Mouse (Mus musculus): ENCODE results near the gene Lpcat2.
"Not testable (repeated sequence)": the region's sequence is repeated elsewhere in the genome, so short reads cannot be mapped to it uniquely, and the experiment has no call there.

Lpcat2 gene

DNA sequence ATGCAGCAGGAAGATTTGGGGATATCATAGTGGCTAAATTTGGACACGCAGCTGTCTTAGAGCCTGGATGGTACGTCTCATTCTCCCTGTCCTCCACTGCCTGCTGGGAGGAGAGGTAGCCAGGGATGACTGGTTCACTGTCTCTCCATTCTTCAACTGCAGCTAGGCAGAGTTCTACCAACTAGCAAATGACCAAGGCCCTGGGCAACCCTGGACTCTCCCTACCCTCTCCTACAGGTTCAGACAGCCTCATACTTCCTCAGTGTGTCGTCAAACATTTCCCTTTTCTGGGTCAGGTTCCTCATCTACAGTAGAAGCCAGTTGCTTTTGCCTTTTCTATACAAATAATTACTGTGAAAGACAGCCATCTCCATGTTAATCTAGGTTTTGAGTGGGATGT, 466 bp upstream of the Lpcat2 start:
- DNase-seq: no peak

DNA sequence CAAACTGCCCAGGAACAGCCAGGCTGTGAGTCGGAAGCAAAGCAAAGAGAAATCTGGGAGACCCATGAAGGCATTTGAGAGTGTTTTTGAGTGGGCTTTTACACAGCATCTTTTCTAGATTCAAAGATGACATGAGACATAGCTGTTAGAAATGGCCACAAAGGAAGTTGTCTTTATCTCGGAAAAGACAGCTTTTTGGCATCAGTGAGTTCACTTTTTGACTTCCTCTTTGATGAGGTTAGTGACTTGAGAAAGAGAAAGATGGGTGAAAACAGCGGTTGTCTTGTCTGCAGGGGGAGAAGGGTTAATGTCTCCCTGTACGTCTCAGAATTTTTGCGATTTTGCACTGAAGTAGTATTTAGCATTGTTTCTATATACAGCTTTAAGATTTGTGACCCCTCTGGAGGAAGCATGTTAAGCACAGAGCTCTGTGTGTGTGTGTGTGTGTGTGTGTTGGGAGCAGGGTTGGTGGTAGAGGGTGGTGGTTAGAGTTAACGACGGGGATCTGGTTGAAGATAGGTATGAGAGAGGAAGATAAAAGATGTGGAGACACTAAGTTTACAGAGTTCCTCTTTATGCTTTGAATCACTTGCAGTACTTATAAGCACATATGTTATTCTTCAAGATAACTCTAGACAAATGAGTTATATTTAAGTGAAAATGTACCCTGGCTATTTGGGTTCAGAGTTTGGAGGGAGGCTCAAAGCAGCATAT, 1.3 kb downstream of the Lpcat2 start:
- DNase-seq: no peak

DNA sequence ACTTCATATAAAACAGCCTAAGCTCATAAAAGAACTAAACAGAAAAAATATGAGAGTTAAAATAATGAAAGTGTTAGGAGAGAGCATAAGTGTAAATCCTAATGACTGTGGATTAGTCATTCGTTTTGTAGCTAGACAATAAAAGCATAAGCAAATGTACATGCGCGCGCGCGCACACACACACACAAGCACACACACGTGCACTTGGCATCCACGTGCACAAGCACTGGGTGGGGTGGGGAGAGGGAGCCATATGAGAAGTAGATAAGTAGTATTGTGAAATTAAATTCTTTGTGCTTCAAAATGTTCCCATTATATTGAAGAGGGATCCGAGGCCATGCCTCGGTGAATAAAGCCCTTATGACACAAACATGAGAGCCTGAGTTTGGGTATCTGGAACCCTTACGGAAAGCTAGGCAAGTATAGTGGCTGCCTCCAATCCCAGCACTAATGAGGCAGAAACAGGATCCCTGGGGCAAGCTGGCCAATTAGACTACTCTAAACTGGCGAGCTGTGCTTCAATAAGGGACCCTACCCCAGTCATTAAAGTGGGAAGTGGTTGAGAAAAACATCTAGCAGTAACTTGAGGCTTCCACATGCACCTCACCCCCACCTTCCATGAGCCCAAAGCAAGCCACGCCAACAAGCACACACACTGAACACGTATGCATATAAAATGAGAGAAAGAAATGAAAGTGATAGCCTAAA, 3.5 kb downstream of the Lpcat2 start:
- no peak for DNase-seq

DNA sequence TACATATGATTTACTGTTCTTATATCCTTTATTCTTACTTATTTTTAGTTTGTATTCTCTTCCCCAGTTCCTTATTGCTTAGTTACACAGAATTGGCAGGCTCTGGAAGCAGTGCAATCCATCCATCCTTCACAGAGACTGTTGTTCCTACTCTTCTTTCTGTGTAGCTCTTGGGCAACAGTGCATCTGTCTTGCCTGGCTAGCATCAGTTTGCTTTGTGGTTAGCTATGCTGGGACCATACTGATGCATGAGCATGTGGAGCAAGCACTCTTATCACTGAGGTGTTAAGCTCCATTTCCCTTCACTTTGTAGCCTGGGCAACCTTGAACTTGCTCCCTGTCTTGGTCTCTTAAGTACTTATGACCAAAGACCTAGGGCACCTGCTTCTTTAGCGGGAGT, 6.8 kb downstream of the Lpcat2 start:
- no peak for DNase-seq

DNA sequence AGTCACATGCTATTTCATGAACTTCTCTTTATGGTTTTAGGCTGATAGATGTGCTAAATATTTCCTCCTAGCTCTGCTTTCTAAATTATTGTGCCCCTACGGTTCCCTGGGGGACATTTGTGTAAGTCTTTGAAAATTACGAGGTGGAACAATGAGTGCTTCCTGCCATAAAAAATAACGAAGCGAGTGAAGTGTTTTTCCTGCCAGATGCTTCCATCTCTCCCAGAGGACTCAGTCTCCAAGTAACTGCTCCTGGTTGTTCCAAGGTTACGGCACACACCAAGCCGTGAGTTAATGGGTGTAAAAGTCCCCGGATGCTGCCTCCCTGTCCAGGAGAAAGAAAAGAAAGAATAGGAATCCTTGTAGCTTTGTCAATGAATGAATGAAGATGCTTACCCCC, 15.1 kb downstream of the Lpcat2 start:
- no peak for DNase-seq

DNA sequence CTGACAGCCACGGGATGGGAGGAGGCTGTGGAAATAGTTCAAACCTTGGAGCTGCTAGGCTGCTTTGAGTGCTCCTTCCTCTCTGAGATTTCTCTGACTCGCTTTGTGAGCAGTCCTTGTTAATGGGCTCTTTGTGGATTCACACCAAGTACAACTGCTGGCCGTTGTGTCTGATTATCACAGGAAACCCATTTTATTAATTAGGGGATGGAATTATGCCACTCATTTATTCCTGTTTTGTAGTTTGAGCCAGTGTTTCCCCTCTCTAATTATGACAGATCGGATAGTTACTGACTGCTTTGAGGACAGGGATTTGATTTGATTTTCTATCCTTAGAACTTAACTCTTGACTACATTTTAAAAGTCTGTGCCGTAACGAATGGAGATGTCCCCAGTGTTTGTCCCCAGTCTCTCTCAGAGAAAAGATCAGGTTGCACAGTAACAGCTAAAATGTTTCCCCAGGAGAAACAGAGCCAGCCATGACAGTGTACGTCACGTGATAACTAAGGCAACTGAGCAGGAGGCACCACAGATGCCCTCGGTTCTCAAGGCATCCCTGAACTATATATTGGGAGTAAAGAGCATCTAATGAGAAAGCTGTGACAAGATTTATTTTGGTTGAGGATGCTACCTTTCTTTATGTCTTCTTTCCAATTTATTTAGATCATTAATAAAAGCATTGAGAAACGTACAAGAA, 17.1 kb downstream of the Lpcat2 start:
- no peak for DNase-seq

DNA sequence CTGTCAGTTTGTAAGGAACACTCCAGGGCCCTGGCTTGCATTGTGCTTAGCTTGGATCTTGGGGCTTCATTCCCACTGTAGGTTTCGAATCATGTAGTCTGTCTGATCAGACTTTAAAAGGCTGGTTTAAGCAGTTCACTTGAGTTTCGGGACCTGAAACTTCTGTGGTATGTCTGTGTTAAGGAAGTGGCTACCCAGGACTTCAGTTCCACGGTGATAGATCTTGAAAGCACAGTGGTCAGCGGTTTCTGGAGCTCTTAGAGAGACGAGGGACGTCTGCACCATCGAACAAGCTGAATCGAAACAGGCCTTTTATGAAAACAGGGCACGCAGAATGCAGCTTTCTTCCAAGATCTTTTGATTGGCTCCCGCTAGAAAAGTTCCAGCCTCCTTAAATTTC, 20.7 kb downstream of the Lpcat2 start:
- DNase-seq: no peak

DNA sequence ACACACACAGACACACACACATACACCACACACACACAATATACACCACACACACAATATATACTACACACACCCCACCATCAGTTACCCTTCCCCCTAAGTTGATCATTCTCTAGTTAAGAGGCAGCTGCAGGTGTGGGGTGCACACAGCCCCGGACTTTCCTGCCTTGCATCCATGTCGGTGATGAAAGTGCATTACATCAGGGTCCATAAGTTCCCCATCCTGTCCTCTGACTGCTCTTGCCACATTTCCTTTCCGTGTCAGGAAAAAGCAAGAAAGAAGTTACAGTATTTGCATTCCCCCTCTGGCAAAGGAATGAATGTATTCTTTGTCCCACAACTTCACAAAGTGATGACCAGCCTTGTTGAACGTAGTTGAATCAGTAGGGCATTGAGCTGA, 26.1 kb downstream of the Lpcat2 start:
- DNase-seq: no peak

DNA sequence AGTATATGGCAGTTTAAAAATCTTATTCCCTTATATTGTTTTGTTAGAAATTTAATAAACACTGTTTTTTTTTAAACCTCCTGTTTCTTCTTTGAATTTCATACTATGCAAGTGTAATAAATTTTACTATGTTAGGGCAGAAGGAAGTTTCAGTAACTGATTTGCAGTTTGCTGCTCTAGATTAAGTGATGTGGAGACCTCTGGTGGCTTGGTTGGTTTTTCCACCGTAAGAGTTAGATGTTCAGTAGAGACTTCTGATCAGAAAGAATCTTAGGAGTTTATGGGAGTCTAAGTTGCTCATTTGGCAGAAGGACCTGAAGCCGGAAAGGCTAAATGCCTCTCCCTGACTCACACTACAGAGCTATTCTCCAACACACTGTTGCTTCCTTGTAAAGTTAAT, 28.6 kb downstream of the Lpcat2 start:
- DNase-seq: no peak

DNA sequence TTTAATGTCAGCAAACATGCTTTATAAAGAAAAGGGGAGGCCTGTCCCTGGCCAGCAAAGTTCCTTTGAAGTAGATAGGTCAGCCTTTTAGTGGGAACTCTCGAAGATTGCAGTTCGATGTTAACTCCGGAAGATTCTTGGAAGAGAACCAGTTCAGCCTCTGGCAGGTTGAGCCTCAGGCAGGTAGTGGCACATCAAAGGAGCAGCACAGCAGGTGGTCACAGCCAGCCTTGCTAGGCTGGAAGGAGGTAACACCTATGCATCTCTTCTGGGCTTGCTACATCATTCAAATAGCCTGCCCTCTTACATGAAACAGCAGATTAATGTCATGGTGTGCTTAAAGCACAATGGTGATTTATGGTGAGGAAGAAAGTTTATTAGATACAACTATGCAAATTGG, 37.1 kb downstream of the Lpcat2 start:
- DNase-seq: not testable (repeated sequence)

DNA sequence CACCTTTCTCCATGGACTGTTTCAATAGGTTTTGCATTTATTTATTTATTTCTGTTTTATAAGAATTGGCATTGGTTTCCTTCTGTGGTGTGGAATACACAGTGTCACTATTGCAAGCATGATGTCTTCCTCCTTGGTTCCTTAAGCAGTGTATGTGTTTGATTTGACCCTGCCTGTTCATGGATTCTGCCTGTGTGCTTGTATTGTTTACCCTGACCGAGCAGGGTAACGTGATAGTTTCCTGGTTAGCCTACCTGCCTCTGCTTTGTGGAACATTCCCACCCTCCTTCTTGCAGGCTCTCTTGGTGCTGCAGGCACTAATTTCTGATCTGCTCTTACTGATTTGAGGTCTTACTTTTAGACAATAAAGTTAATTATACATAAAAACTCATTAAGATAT, 38.7 kb downstream of the Lpcat2 start:
- DNase-seq: no peak

DNA sequence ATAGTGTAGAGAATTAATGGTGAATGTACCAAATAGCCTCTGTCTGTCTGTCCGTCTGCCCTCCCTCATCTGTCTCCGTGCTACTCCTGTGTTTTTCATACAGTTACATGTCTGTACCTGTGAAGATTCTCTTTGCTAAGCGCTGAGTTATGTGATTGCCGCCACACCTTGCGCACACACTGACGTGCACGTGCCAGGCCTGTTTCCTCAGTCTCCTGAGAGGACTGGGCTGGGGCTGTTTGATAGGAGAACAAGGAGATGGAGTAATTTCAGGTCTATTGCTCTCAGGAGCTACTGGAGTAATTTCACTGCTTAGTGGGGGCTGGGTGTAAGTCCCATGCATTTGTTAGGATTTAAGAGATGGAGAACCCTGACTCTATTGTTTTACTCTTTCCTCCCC, 39.9 kb downstream of the Lpcat2 start:
- DNase-seq: no peak

DNA sequence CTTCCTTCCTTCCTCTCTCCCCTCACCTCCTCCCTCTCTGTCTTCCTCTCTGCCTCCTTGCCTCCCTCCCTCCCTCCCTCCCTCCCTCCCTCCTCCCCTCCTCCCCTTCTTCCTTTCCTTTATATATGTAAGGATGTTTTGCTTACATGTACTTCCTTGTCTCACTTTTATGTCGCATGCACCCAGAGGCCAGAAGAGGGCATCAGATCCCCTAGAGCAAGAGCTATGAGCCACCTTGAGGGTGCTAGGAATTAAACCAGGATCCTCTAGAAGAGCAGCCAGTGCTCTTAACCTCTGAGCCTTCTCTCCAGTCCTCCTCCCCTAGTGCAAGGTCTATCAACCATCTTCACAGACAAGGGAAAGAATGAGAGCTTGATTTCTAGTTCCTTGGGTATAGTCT, 40.9 kb downstream of the Lpcat2 start:
- DNase-seq: no peak

DNA sequence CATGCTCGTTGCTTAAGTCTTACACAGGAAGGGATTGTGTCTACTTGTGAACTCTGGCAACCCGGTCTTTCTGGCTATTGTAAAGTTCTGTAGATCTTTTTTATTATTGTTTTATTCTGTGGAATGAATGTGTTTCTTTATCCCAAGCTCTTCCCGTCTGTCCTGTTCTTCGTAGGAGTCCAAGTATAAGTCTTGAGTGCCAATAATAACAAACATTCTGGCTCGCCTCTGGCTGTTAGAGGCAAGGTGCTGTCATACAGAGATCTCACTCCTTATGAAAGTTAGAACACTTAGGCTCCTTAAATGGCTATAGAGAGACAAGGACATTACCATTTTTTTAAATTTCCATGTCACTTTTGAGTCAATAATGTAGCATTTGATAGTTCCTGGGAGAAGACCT, 41.5 kb downstream of the Lpcat2 start:
- no peak for DNase-seq

DNA sequence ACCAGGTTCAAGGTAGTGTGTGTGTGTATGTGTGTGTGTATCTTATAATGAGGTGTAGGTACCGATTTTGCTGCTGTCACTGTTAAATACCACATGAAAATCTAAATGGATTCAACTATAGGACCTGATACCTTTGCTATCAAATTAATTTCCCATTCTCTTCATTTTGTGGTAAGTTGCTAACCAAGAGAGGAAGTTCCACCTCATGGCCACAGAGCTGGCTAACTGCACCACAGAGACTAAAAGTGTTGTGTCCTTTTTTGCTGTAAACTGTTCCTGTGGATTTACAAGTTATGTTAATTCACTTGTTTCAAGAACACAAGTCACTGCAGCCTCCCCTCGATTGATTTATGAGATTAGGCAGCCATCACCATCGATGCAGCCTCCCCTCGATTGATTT, 42.7 kb downstream of the Lpcat2 start:
- DNase-seq: no peak

DNA sequence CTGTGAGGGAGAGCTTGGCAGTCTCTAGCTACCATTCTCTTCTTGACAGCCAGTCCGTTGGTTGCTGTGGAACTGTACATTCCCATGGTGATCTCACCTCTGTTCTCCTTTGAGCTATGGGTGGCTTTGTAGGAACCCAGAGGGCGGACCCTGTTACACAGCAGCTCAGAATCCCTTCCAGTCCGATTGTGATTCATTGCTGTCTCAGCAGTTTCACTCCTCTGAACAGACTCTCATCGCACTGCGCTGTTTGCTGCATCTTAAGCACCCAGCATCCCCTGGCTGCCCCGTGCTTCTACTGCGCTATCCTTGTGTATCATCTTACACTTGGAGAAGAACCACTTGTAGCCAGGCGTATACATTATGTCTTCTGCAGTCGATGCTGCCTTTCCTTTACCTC, 44.5 kb downstream of the Lpcat2 start:
- DNase-seq: no peak

DNA sequence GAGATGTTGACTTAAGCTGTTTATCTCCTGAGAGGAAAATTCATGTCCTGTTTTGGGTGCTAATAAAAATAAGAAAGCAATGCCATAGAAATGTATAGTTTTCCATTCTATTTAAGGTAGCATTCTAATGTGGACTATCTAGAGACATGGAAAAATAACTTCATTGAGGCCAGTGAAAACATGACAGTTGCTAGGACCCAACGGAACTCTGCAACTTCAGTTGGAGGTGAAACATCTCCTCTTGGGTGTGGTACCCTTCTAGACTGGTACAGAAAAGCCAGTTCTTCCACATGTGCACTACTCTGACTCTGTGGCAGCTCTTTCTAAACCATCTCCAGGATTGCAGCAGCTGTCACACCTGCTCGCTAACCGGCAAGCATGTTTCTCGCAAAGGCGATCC, 46.0 kb downstream of the Lpcat2 start, which contains the start of gene Capns2:
TSS of gene Capns2 (plus strand) at position 301 of the 400 bp plus-strand sequence.
- no peak for DNase-seq

DNA sequence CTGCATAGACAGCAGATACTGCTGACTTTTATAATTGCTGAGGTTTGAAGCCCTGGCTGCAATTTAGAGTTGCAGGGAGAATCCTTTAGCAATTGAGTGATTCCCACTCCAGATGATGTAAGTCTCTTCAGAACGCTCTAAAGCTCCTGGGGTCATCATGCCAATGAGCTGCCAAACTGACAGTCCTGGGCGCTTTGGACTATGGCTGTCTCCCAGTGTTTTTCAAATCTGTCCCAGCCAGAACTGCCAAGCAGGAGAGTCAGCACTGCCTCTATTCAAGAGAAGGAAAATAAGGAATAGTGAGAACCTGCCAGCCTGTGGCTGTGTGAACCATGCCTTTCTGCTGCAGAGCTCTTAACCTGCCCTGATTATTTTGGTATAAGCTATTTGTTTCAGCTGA, 47.8 kb downstream of the Lpcat2 start:
- no peak for DNase-seq

DNA sequence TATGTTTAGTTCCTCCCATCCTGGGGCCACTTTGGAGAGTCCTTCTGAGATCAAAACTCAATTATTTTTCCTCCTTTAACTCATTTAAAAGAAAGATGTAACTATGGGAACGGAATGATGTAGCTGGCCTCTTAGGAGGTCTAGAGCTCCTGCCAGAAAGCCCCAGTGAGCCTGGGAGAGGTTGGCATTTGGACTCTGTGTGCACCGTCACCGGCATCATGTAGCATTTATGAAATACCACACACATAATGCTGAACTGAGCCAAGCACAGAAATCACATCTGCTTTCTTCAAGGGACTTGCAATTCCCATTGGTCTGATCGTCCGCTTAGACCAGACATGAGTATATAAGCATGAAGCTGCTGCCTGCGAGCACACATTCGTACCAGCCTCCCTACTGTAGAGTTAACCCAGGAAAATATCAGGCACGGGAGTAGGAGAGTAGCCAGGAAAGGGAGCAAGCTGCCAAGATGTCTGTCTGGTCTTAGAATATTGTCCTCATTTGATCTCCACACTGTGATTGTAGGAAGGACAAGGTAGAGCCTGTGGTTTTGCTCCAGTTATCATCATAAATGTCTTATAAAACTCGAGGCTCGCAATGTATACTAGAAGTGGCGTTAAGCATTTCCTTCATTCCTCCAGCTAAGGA, 48.5 kb downstream of the Lpcat2 start:
- DNase-seq: no peak

DNA sequence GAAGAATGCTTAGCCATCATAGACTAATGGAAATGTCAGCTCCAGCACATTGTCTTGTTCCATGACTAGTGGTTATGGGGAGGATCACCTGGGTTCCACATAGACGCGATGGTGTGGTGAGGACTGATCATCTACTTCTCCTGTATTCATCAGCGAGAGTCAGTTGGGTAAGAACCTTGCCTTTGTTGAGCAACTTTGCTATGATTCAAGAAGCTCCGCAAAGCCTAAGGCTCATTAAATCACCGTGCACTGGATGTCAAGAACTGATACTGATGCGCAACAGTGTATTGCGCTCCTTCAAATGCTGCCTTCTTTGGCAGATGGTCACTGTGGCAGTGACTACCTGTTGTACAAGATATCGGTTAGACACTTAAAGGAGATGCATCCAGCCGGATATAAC, 51.4 kb downstream of the Lpcat2 start:
- DNase-seq: no peak

DNA sequence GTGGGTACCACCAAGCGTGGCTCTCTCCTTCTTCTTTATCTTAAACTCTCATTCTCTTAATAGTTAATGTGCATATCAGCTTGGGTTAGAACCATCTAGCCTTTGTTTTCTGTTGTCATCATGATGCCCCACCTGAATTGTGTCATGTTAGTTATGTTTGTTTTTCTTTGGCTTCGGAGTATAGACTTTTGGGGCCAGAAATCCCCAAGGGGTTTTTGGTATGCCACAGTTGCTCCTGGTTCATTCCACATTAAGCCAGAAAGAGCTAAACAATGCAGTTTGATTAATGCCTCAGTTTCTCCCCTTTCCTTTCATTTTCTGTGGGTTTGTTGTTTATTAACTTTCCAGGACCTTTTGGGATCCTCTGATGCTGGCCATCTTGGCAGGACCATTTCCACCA, 53.3 kb downstream of the Lpcat2 start:
- no peak for DNase-seq

DNA sequence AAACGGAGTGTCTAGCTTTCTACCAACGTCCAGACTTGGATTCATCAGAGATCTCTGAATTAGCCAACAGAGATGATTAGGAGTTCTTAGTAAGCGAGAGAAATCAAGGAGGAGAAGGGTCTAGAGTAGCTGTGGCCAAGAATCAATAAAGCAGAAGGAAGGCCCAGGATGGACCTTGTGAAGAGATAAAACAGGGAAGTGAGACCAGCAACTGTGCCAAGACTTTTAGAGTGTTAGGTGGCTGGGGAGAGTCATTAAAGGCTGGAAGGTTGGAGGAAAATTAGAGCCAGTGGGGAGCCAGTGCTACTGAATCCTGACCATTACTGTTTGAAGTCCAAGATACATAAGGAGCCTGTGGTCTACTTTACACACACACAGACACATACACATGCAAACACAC, 56.3 kb downstream of the Lpcat2 start:
- DNase-seq: no peak

DNA sequence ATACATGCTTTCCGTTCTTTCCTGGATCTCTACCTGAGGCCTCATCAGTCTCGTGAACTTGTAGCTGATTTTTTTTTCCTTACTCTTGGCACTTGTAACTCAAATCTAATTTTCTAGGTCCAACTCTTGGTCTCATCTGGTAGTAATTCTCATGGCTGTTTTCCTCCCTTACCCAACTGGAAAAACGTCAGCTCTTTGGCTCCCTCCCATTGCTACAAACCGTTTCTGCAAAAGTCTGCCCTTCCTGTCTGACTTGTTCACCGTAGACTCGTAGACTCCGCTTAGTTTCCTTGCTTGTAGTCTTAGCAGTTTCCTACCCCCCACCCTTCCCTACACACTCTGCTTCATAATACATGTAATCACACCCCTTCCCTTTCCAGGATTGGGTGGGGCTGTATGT, 58.3 kb downstream of the Lpcat2 start:
- DNase-seq: no peak

DNA sequence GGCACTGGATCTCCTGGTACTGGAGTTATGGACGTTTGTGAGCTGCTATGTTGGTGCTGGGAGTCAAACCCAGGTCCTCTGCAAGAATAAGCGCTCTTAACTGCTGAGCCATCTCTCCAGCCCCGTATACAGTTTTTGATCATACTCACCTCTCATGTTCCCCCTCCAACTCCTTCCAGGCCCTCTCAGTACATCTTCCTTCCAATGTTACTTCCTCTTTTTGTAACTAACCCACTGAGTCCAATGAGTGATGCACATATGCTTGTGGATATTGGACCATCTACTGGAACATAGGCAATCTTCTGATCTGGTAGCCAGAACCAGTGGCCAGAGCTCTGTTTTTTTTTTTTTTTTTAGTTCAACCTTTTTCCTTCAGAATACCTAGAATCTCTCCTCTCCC, 60.9 kb downstream of the Lpcat2 start:
- DNase-seq: no peak
